Mouse (Mus musculus) olfactory bulb, adult 2 months (tissue): ENCODE data around the gene Svs5. TPM values are rescaled to one million over a fixed set of nuclear protein-coding genes. Genes with fewer than 3 reads are reported as not detected.
"Not testable (repeated sequence)": the region's sequence is repeated elsewhere in the genome, so short reads cannot be mapped to it uniquely, and the experiment has no call there.

Source experiments
- H3K27ac ChIP-seq: fragments of 200-500 bp; 2 replicates; pipeline ENCODE4 v1.5.1; 2012; ENCODE audit warnings: low read depth, low read length; ENCODE audit not compliant: insufficient read depth
- H3K4me1 ChIP-seq: fragments of 200-500 bp; 2 replicates; pipeline ENCODE4 v1.6.1; 2012; ENCODE audit warnings: low read length; ENCODE audit not compliant: control insufficient read depth, insufficient read depth
- H3K4me3 ChIP-seq: fragments of 200-500 bp; 2 replicates; pipeline ENCODE4 v1.5.1; 2012; ENCODE audit warnings: mild to moderate bottlenecking, low read depth, low read length, moderate library complexity; ENCODE audit not compliant: insufficient read depth
- CTCF ChIP-seq: fragments of 200-500 bp; IDR thresholded peaks from 2 replicates; pipeline ENCODE4 v1.5.1; 2012; ENCODE audit warnings: low read depth, mild to moderate bottlenecking, low read length, moderate library complexity; ENCODE audit not compliant: insufficient read depth
- POLR2A ChIP-seq: fragments of 200-500 bp; IDR thresholded peaks from 2 replicates; pipeline ENCODE4 v1.6.1; 2012; ENCODE audit warnings: mild to moderate bottlenecking, low read depth, low read length, moderate library complexity; ENCODE audit not compliant: insufficient read depth
- WGBS: fragments of 180-500 bp; shearing (Covaris S2); methylation state at CpG from one replicate; pipeline ENCODE4 v1.1.7; 2018; 5-methylcytosine and 5-hydroxymethylcytosine counted together
- polyA plus RNA-seq: library from polyadenylated mRNA; stranded (reverse); fragments of >200 nt; gene quantifications from 2 replicates; pipeline ENCODE4 v1.2.4, GENCODE M21; 2012; ENCODE audit warnings: low replicate concordance; ENCODE audit not compliant: missing spikeins, insufficient read depth, insufficient read length

Svs5 gene
- not detected in 2 replicates for polyA plus RNA-seq

GRCm38 (mm10) chr2:164332440-164332839 is at the start of gene Svs5:
Svs5 (plus strand) TSS chr2:164332740.
- H3K4me1 ChIP-seq, H3K4me3 ChIP-seq, H3K27ac ChIP-seq: not testable (repeated sequence)
- WGBS: 85% methylated on average over 3 of the region's 3 CpGs

GRCm38 (mm10) chr2:164288968-164289367 is 43.6 kb upstream of the Svs5 start, which contains the start of gene Svs3a:
Svs3a (plus strand) TSS chr2:164289268.
- H3K4me3 ChIP-seq, H3K27ac ChIP-seq, H3K4me1 ChIP-seq: not testable (repeated sequence)
- 82% methylated on average over 1 of the region's 1 CpGs for WGBS

GRCm38 (mm10) chr2:164312599-164312998 is 19.9 kb upstream of the Svs5 start:
- no peak overlapping the region for H3K4me3 ChIP-seq
- TF ChIP-seq POLR2A (no peak), CTCF (no peak)
- 86% methylated on average over 5 of the region's 5 CpGs for WGBS

GRCm38 (mm10) chr2:164315460-164315859 is 17.1 kb upstream of the Svs5 start:
- not testable (repeated sequence) for H3K4me3 ChIP-seq, H3K27ac ChIP-seq

More at GRCm38 (mm10) chr2:164312599-164312998, 19.9 kb upstream of the Svs5 start:
- H3K27ac ChIP-seq: no peak overlapping the region
- H3K4me1 ChIP-seq: no peaks in the 10 kb centered on the region

GRCm38 (mm10) chr2:164316451-164316850 is 16.1 kb upstream of the Svs5 start, which contains the start of gene Svs6:
Svs6 (plus strand) TSS chr2:164316751.
- not testable (repeated sequence) for H3K27ac ChIP-seq, H3K4me3 ChIP-seq, H3K4me1 ChIP-seq
- WGBS: 59% methylated on average over 1 of the region's 1 CpGs

More at GRCm38 (mm10) chr2:164315460-164315859, 17.1 kb upstream of the Svs5 start:
- not testable (repeated sequence) for H3K4me1 ChIP-seq

GRCm38 (mm10) chr2:164320983-164321382 is 11.6 kb upstream of the Svs5 start:
- Histone ChIP-seq H3K27ac (no peak overlapping the region), H3K4me3 (no peak overlapping the region), H3K4me1 (no peaks in the 10 kb centered on the region)
- TF ChIP-seq CTCF (no peak), POLR2A (no peak)
- 90% methylated on average over 6 of the region's 6 CpGs for WGBS

GRCm38 (mm10) chr2:164343732-164344131 is 11.2 kb downstream of the Svs5 start:
- H3K4me3 ChIP-seq, H3K4me1 ChIP-seq, H3K27ac ChIP-seq: not testable (repeated sequence)
- 71% methylated on average over 1 of the region's 1 CpGs for WGBS

- H3K4me3 ChIP-seq, H3K27ac ChIP-seq: not testable (repeated sequence)
Measured at GRCm38 (mm10) chr2:164347697-164348096, 15.2 kb downstream of the Svs5 start.

GRCm38 (mm10) chr2:164348980-164349379 is 16.4 kb downstream of the Svs5 start:
- TF ChIP-seq CTCF (no peak), POLR2A (no peak)
- 95% methylated on average over 3 of the region's 3 CpGs for WGBS
- Histone ChIP-seq H3K4me3 (no peak overlapping the region), H3K27ac (no peak overlapping the region), H3K4me1 (no peaks in the 10 kb centered on the region)

More at GRCm38 (mm10) chr2:164347697-164348096, 15.2 kb downstream of the Svs5 start:
- not testable (repeated sequence) for H3K4me1 ChIP-seq

- no peak overlapping the region for H3K4me3 ChIP-seq
- H3K4me1 ChIP-seq: no peaks in the 10 kb centered on the region
- H3K27ac ChIP-seq: no peak overlapping the region
- 88% methylated on average over 3 of the region's 3 CpGs for WGBS
- TF ChIP-seq POLR2A (no peak), CTCF (no peak)
Measured at GRCm38 (mm10) chr2:164352697-164353096, 20.2 kb downstream of the Svs5 start.

GRCm38 (mm10) chr2:164353356-164353755 is 20.8 kb downstream of the Svs5 start:
- Histone ChIP-seq H3K4me1 (no peaks in the 10 kb centered on the region), H3K4me3 (no peak overlapping the region), H3K27ac (no peak overlapping the region)
- 89% methylated on average over 11 of the region's 11 CpGs for WGBS
- TF ChIP-seq POLR2A (no peak), CTCF (no peak)
